Mouse (Mus musculus): ENCODE data around the gene Tha1. TPM values are rescaled to one million over a fixed set of nuclear protein-coding genes. Genes with fewer than 3 reads are reported as not detected.

Tha1 gene
- polyA plus RNA-seq, 1 experiment from 2014 or later, result 2.6 TPM

DNA sequence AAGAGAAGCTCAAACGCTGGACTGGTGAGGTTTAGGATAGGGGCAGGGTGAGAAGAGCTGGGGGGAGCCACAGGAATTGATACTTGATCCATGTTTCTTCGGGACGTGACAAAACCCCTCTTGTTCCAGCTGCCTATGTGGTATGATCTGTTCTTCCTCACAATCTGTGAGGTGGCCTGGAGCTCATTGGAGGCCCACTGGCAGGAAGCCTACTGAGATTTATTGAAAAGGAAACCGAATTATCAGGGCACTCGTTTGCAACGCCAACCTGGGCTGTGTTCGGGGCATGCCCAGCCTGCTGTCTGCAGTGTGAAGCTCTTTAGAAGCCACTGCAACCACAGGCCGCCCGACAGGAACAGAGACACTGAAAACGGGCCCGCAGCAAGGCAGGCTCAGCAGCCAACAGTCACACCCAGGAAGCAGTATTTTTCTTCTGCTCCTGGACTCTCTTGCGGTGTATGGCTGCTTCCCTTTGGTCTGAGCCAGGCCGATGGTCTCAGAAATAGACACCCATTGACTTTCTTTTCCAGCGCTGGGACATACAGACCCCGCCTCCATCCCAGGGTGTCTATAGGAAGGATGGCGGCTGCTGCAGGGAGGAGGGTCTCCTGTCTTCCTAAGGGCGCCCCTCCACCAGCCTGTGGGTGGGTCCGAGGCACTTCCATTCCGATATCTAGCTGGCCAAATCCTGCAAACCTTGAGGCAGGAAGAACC is 24.9 kb downstream of the Tha1 start:
- peak; percentile 22 for ATAC-seq (ENCODE audit: low read depth)
- Histone ChIP-seq H3K4me2 (ENCODE audit: low read depth, low read length) (peak overlapping the region; percentile 98), H3K9ac (ENCODE audit: low read depth, low read length) (peak overlapping the region; percentile 91), H3K27me3 (ENCODE audit: control insufficient read depth, insufficient read depth, low read depth, low read length) (no peaks in the 10 kb centered on the region), H3K9me3 (replicated peaks; ENCODE audit: control insufficient read depth, low read length) (no peaks in the 10 kb centered on the region), H3K36me3 (ENCODE audit: control insufficient read depth, insufficient read depth) (peaks cover 22% of the 10 kb centered on the region), H3K4me3 (ENCODE audit: low read depth, low read length) (peak overlapping the region; percentile 87), H3K4me1 (ENCODE audit: control insufficient read depth, low read depth, low read length) (peaks cover 41% of the 10 kb centered on the region), H3K27ac (ENCODE audit: low read length) (peak overlapping the region; percentile 95)
- 7% methylated on average over 19 of the region's 19 CpGs for WGBS (ENCODE audit: insufficient replicate concordance)

DNA sequence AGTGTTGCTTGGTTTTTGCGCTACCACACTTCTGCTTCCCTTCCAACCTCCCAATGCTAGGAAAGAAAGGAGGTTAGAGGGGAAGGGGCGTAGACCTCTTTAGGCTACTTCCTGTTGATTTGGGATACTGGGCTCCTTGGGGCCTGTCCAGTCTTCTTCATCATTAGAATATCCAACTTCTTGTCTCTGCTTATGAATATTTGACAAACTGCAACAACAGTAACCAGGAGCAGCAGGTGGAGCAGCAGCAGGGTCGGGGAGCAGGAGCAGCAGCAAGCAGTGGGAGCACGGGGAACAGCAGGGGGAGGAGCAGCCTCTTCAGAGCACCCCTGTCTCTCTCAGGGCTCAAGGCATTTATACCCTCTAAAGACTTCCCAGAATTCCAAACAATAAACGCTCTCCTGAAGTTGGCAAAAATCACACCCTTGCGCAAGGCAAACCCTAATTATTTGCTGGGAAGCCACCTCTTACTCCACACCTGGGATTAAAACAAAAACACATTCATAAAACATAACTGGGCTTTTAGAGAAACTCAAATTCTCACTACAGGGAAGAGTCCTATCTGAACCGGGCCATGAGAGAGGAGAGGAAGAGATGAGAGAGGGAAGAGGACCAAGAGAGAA is 25.6 kb downstream of the Tha1 start:
- H3K4me1 ChIP-seq (ENCODE audit: control insufficient read depth, low read depth, low read length), result peaks cover 41% of the 10 kb centered on the region
- peak overlapping the region; percentile 87 for H3K4me3 ChIP-seq (ENCODE audit: low read depth, low read length)
- no peaks in the 10 kb centered on the region for H3K27me3 ChIP-seq (ENCODE audit: control insufficient read depth, insufficient read depth, low read depth, low read length)
- peak overlapping the region; percentile 91 for H3K9ac ChIP-seq (ENCODE audit: low read depth, low read length)
- no peak for ATAC-seq (ENCODE audit: low read depth)
- H3K36me3 ChIP-seq (ENCODE audit: control insufficient read depth, insufficient read depth), result peaks cover 15% of the 10 kb centered on the region
- H3K27ac ChIP-seq (ENCODE audit: low read length), result peak overlapping the region; percentile 95
- no peaks in the 10 kb centered on the region for H3K9me3 ChIP-seq (replicated peaks; ENCODE audit: control insufficient read depth, low read length)
- H3K4me2 ChIP-seq (ENCODE audit: low read depth, low read length), result peak overlapping the region; percentile 98
- 64% methylated on average over 7 of the region's 7 CpGs for WGBS (ENCODE audit: insufficient replicate concordance)

DNA sequence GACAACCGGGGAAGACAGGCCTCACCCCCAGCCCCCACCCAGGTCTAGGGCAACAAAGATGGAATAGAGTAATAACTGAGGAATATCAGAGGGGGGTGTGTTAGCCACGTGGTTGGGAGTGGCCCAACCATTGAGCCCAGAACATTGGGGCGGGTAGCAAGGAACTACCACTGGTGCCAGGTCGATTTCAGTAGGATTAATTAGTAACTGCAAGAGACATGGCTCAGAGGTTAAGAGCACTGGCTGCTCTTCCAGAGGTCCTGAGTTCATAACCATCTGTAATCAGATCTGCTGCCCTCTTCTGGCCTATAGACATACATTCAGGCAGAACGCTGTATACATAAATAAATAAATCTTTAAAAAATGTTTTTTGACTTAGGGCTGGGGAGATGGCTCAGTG is 26.6 kb downstream of the Tha1 start:
- peaks cover 7% of the 10 kb centered on the region for H3K36me3 ChIP-seq (ENCODE audit: control insufficient read depth, insufficient read depth)
- no peak overlapping the region for H3K4me3 ChIP-seq (ENCODE audit: low read depth, low read length)
- no peaks in the 10 kb centered on the region for H3K9me3 ChIP-seq (replicated peaks; ENCODE audit: control insufficient read depth, low read length)
- no peak overlapping the region for H3K4me2 ChIP-seq (ENCODE audit: low read depth, low read length)
- ATAC-seq (ENCODE audit: low read depth), result peak; percentile 37
- 35% methylated on average over 5 of the region's 5 CpGs for WGBS (ENCODE audit: insufficient replicate concordance)
- no peaks in the 10 kb centered on the region for H3K27me3 ChIP-seq (ENCODE audit: control insufficient read depth, insufficient read depth, low read depth, low read length)
- H3K4me1 ChIP-seq (ENCODE audit: control insufficient read depth, low read depth, low read length), result peaks cover 40% of the 10 kb centered on the region
- H3K9ac ChIP-seq (ENCODE audit: low read depth, low read length), result no peak overlapping the region
- peak overlapping the region; percentile 95 for H3K27ac ChIP-seq (ENCODE audit: low read length)

DNA sequence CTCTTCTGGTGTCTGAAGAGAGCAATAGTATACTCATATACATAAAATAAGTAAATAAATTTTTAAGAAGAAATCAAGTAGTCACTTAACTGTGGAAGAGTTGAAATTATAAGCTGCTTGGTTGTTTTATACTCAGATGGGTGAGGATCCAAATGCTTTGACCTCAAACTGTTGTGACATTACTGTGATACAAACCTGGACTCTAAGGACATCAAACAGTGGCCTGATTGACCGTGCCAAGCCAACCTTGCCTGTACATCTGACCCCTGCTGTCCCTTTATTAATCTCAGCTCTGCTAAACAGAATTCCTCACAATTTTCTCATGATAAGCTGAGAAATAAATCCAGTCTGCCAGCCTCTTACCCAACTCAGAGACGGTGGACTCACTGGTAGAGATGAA is 27.6 kb downstream of the Tha1 start:
- Histone ChIP-seq H3K9ac (ENCODE audit: low read depth, low read length) (no peak overlapping the region), H3K27me3 (ENCODE audit: control insufficient read depth, insufficient read depth, low read depth, low read length) (no peaks in the 10 kb centered on the region), H3K4me3 (ENCODE audit: low read depth, low read length) (no peak overlapping the region), H3K4me1 (ENCODE audit: control insufficient read depth, low read depth, low read length) (peaks cover 43% of the 10 kb centered on the region), H3K9me3 (replicated peaks; ENCODE audit: control insufficient read depth, low read length) (no peaks in the 10 kb centered on the region), H3K4me2 (ENCODE audit: low read depth, low read length) (no peak overlapping the region), H3K36me3 (ENCODE audit: control insufficient read depth, insufficient read depth) (no peaks in the 10 kb centered on the region), H3K27ac (ENCODE audit: low read length) (peak overlapping the region; percentile 51; the same call in 1 of the 2 replicates)
- WGBS (ENCODE audit: insufficient replicate concordance), result 61% methylated on average over 2 of the region's 2 CpGs
- no peak for ATAC-seq (ENCODE audit: low read depth)

DNA sequence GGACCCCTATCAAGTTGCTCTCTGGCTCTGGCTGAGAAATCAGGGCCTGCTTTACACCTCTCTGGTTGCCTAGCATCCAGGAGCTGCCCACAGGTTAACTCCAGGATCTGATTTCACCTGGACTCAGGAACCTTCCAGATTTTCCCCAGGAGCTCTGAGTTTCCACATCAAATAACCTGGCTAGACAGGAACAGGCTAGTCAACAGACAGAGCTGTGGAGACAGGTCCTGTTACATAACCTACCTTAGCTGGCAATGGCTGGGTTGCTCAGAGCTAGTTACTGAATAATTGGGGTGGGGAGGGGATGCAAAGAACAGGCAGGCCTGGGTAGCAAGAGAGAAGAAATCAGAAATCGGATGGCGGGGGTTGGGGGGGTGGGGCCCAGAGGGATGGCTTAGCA is 28.3 kb downstream of the Tha1 start:
- no peak overlapping the region for H3K4me3 ChIP-seq (ENCODE audit: low read depth, low read length)
- no peak overlapping the region for H3K9ac ChIP-seq (ENCODE audit: low read depth, low read length)
- H3K27me3 ChIP-seq (ENCODE audit: control insufficient read depth, insufficient read depth, low read depth, low read length), result no peaks in the 10 kb centered on the region
- no peak overlapping the region for H3K4me2 ChIP-seq (ENCODE audit: low read depth, low read length)
- H3K27ac ChIP-seq (ENCODE audit: low read length), result peak overlapping the region; percentile 76
- no peaks in the 10 kb centered on the region for H3K36me3 ChIP-seq (ENCODE audit: control insufficient read depth, insufficient read depth)
- WGBS (ENCODE audit: insufficient replicate concordance), result 66% methylated on average over 2 of the region's 2 CpGs
- H3K4me1 ChIP-seq (ENCODE audit: control insufficient read depth, low read depth, low read length), result peaks cover 45% of the 10 kb centered on the region
- ATAC-seq (ENCODE audit: low read depth), result peak; percentile 33
- H3K9me3 ChIP-seq (replicated peaks; ENCODE audit: control insufficient read depth, low read length), result no peaks in the 10 kb centered on the region

DNA sequence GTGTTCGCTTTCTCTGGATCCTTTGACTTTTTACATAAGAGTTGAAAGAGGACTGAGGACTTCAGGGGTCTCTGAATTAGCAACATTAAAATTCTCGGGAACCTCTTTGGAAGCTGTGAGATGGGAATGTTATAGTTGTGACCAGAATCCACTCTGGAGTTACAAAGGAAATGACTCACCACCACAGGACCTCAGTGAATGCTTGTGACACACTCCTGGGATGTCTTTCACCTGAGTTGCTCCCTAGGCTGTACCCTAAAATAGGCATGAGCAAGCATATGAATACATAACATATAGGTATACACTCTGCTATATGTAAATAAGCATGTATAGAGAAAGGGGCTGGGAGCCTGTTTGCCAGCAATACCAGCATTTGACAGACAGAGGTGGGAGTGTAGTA is 29.8 kb downstream of the Tha1 start:
- no peak for ATAC-seq (ENCODE audit: low read depth)
- H3K27ac ChIP-seq (ENCODE audit: low read length), result peak overlapping the region; percentile 27; the same call in 1 of the 2 replicates
- no peaks in the 10 kb centered on the region for H3K36me3 ChIP-seq (ENCODE audit: control insufficient read depth, insufficient read depth)
- no peak overlapping the region for H3K4me2 ChIP-seq (ENCODE audit: low read depth, low read length)
- H3K4me3 ChIP-seq (ENCODE audit: low read depth, low read length), result no peak overlapping the region
- WGBS (ENCODE audit: insufficient replicate concordance), result 78% methylated on average over 2 of the region's 2 CpGs
- H3K4me1 ChIP-seq (ENCODE audit: control insufficient read depth, low read depth, low read length), result peaks cover 58% of the 10 kb centered on the region
- H3K9me3 ChIP-seq (replicated peaks; ENCODE audit: control insufficient read depth, low read length), result no peaks in the 10 kb centered on the region
- no peak overlapping the region for H3K9ac ChIP-seq (ENCODE audit: low read depth, low read length)
- H3K27me3 ChIP-seq (ENCODE audit: control insufficient read depth, insufficient read depth, low read depth, low read length), result no peaks in the 10 kb centered on the region

DNA sequence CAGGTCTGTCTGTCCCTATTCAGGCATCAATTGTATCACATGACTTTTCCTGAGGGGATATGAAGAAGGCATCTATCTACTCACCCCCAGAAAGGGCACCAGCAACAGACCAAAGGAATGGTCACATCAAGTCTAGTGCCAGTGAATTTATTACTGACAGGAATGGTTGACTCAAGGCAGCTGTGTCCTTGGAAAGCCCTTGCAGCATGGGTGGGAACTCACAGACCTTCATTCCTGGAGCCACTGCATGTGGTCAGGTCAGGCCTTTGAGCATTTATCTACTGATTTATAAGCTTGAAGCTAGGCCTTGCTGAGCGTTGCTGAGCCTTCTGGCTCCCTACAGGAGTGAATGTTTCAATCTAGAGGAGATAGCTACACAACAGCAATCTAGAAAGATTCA is 32.4 kb downstream of the Tha1 start:
- H3K4me2 ChIP-seq (ENCODE audit: low read depth, low read length), result no peak overlapping the region
- WGBS (ENCODE audit: insufficient replicate concordance), result 43% methylated on average over 1 of the region's 1 CpGs
- H3K27me3 ChIP-seq (ENCODE audit: control insufficient read depth, insufficient read depth, low read depth, low read length), result no peaks in the 10 kb centered on the region
- peak overlapping the region; percentile 6; the same call in 1 of the 2 replicates for H3K9ac ChIP-seq (ENCODE audit: low read depth, low read length)
- H3K36me3 ChIP-seq (ENCODE audit: control insufficient read depth, insufficient read depth), result no peaks in the 10 kb centered on the region
- H3K4me1 ChIP-seq (ENCODE audit: control insufficient read depth, low read depth, low read length), result peaks cover 60% of the 10 kb centered on the region
- H3K9me3 ChIP-seq (replicated peaks; ENCODE audit: control insufficient read depth, low read length), result no peaks in the 10 kb centered on the region
- H3K27ac ChIP-seq (ENCODE audit: low read length), result peak overlapping the region; percentile 47; the same call in 1 of the 2 replicates
- ATAC-seq (ENCODE audit: low read depth), result no peak
- no peak overlapping the region for H3K4me3 ChIP-seq (ENCODE audit: low read depth, low read length)

DNA sequence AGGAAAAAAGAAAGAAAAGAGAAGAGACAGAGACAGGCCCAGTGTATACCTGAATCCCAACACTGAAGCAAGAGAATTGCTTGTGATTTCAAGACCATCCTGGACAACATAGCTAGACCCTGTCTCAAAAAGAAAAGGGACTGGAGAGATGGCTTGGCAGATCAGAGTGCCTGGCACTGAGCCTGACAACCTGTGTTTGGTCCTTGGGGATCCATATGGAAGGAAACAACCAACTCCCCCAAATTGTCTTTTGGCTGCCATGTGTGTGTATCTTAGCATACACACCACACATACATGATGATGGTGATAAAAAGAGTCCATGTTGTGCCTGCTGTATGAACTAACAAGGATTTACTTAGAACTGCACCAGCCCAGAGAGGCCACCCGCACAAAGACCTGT is 34.3 kb downstream of the Tha1 start:
- no peaks in the 10 kb centered on the region for H3K27me3 ChIP-seq (ENCODE audit: control insufficient read depth, insufficient read depth, low read depth, low read length)
- no peak overlapping the region for H3K4me3 ChIP-seq (ENCODE audit: low read depth, low read length)
- peak overlapping the region; percentile 56 for H3K9ac ChIP-seq (ENCODE audit: low read depth, low read length)
- H3K9me3 ChIP-seq (replicated peaks; ENCODE audit: control insufficient read depth, low read length), result no peaks in the 10 kb centered on the region
- H3K36me3 ChIP-seq (ENCODE audit: control insufficient read depth, insufficient read depth), result no peaks in the 10 kb centered on the region
- peaks cover 60% of the 10 kb centered on the region for H3K4me1 ChIP-seq (ENCODE audit: control insufficient read depth, low read depth, low read length)
- WGBS (ENCODE audit: insufficient replicate concordance), result 45% methylated on average over 1 of the region's 1 CpGs
- peak; percentile 9; the same call in 1 of the 2 replicates for ATAC-seq (ENCODE audit: low read depth)
- peak overlapping the region; percentile 50 for H3K4me2 ChIP-seq (ENCODE audit: low read depth, low read length)
- H3K27ac ChIP-seq (ENCODE audit: low read length), result peak overlapping the region; percentile 86

DNA sequence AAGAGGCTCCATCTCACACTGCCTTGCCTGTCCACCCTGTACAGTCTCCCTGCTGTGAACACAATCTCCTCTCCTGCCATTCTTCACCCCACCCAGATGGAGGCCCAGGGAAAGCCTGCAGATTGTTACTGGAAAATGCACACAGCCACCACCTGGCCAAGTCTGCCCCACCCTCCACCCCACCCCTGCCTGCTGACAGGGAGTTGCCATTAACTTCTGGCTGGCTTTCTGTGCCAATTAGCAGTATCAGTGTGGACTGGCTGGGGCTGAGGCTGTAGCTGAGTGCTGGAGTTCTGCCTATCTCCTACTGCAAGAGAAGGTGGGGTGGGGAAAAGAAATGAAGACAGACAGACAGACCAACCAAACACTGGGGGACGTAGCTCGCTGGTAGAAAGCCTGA is 34.7 kb downstream of the Tha1 start:
- no peaks in the 10 kb centered on the region for H3K36me3 ChIP-seq (ENCODE audit: control insufficient read depth, insufficient read depth)
- peak overlapping the region; percentile 56 for H3K9ac ChIP-seq (ENCODE audit: low read depth, low read length)
- H3K27me3 ChIP-seq (ENCODE audit: control insufficient read depth, insufficient read depth, low read depth, low read length), result no peaks in the 10 kb centered on the region
- peak overlapping the region; percentile 86 for H3K27ac ChIP-seq (ENCODE audit: low read length)
- peaks cover 62% of the 10 kb centered on the region for H3K4me1 ChIP-seq (ENCODE audit: control insufficient read depth, low read depth, low read length)
- ATAC-seq (ENCODE audit: low read depth), result peak; percentile 95
- H3K4me3 ChIP-seq (ENCODE audit: low read depth, low read length), result 0 out of 2 replicates have a peak overlapping the region, but pooled peaks have one; percentile 5
- WGBS (ENCODE audit: insufficient replicate concordance), result 24% methylated on average over 2 of the region's 2 CpGs
- H3K4me2 ChIP-seq (ENCODE audit: low read depth, low read length), result peak overlapping the region; percentile 50
- H3K9me3 ChIP-seq (replicated peaks; ENCODE audit: control insufficient read depth, low read length), result no peaks in the 10 kb centered on the region
